Mouse (Mus musculus) kidney, embryonic 16.5 days (tissue): ENCODE measurements around the gene Gmip. TPM values are rescaled to one million over a fixed set of nuclear protein-coding genes. Genes with fewer than 3 reads are reported as not detected.

Source experiments
- ATAC-seq: fragments of 200-750 bp; cut with Nextera tagmentation; 2 replicates; pipeline ENCODE4 v1.8.0; 2017; ENCODE audit warnings: moderate TSS enrichment; ENCODE audit not compliant: low FRiP score, low TSS enrichment
- H3K27ac ChIP-seq: fragments of 300-500 bp; sonication (generic); 2 replicates; pipeline ENCODE4 v1.5.1; 2014; ENCODE audit warnings: low read length
- H3K27me3 ChIP-seq: fragments of 300-500 bp; sonication (generic); 2 replicates; pipeline ENCODE4 v1.6.1; 2014; ENCODE audit warnings: low read length, control low read depth, mixed read lengths; ENCODE audit not compliant: insufficient read depth
- H3K36me3 ChIP-seq: fragments of 300-500 bp; sonication (generic); 2 replicates; pipeline ENCODE4 v1.6.1; 2014; ENCODE audit warnings: low read length, control low read depth, mixed read lengths; ENCODE audit not compliant: insufficient read depth
- H3K4me1 ChIP-seq: fragments of 300-500 bp; sonication (generic); 2 replicates; pipeline ENCODE4 v1.6.1; 2014; ENCODE audit warnings: low read length, control low read depth, mixed read lengths; ENCODE audit not compliant: insufficient read depth
- H3K4me2 ChIP-seq: fragments of 300-500 bp; sonication (generic); replicated peaks from 2 replicates; pipeline ENCODE4 v1.6.1; 2014; ENCODE audit warnings: low read depth, low read length
- H3K4me3 ChIP-seq: fragments of 300-500 bp; sonication (generic); 2 replicates; pipeline ENCODE4 v1.5.1; 2014; ENCODE audit warnings: mild to moderate bottlenecking, low read length
- H3K9ac ChIP-seq: fragments of 300-500 bp; sonication (generic); replicated peaks from 2 replicates; pipeline ENCODE4 v1.6.1; 2014; ENCODE audit warnings: low read length
- H3K9me3 ChIP-seq: fragments of 300-500 bp; sonication (generic); 2 replicates; pipeline ENCODE4 v1.6.1; 2016; ENCODE audit warnings: low read length, control low read depth
- WGBS: fragments of 180-500 bp; shearing (Covaris S2); extraction: QIAGEN DNeasy Blood & Tissue Kit; methylation state at CpG from one replicate; pipeline ENCODE4 v1.1.7; 2014; 5-methylcytosine and 5-hydroxymethylcytosine counted together
- polyA plus RNA-seq: library from polyadenylated mRNA; unstranded; fragments of >200 nt; fragmentation: Nextera tagmentation; extraction: Ambion mirVana; gene quantifications from 2 replicates; pipeline ENCODE4 v1.2.1, GENCODE M21; 2015

Gmip gene
- polyA plus RNA-seq, 1 experiment from 2014 or later: 10.1 TPM

- H3K36me3 ChIP-seq: no peaks in the 10 kb centered on the region
- H3K4me1 ChIP-seq: no peaks in the 10 kb centered on the region
- H3K4me3 ChIP-seq: no peak overlapping the region
- H3K9me3 ChIP-seq: no peaks in the 10 kb centered on the region
- no peak for ATAC-seq
- 48% methylated on average over 3 of the region's 3 CpGs for WGBS
- H3K9ac ChIP-seq: no peak overlapping the region
- H3K27ac ChIP-seq: no peak overlapping the region
- H3K27me3 ChIP-seq: no peaks in the 10 kb centered on the region
- H3K4me2 ChIP-seq: no peak overlapping the region
These were observed 41.4 kb downstream of the Gmip start for GRCm38 (mm10) chr8:69849899-69850298.

- Histone ChIP-seq H3K36me3 (no peaks in the 10 kb centered on the region), H3K27me3 (no peaks in the 10 kb centered on the region), H3K4me2 (no peak overlapping the region), H3K4me3 (no peak overlapping the region), H3K4me1 (no peaks in the 10 kb centered on the region), H3K27ac (no peak overlapping the region), H3K9ac (no peak overlapping the region), H3K9me3 (no peaks in the 10 kb centered on the region)
- WGBS: 80% methylated on average over 7 of the region's 7 CpGs
- ATAC-seq: no peak
These were observed 42.5 kb downstream of the Gmip start for GRCm38 (mm10) chr8:69850926-69851506.

GRCm38 (mm10) chr8:69853869-69854268 lies 45.4 kb downstream of the Gmip start:
- no peaks in the 10 kb centered on the region for H3K27me3 ChIP-seq
- H3K9ac ChIP-seq: no peak overlapping the region
- H3K4me3 ChIP-seq: no peak overlapping the region
- H3K36me3 ChIP-seq: no peaks in the 10 kb centered on the region
- 92% methylated on average over 10 of the region's 10 CpGs for WGBS
- H3K27ac ChIP-seq: no peak overlapping the region
- no peak overlapping the region for H3K4me2 ChIP-seq
- H3K4me1 ChIP-seq: no peaks in the 10 kb centered on the region
- ATAC-seq: no peak
- H3K9me3 ChIP-seq: no peaks in the 10 kb centered on the region

- no peak overlapping the region for H3K4me3 ChIP-seq
- ATAC-seq: no peak
- 64% methylated on average over 4 of the region's 4 CpGs for WGBS
- H3K4me1 ChIP-seq: no peaks in the 10 kb centered on the region
- no peaks in the 10 kb centered on the region for H3K36me3 ChIP-seq
- no peak overlapping the region for H3K27ac ChIP-seq
- no peaks in the 10 kb centered on the region for H3K27me3 ChIP-seq
- H3K4me2 ChIP-seq: no peak overlapping the region
- H3K9me3 ChIP-seq: no peaks in the 10 kb centered on the region
- H3K9ac ChIP-seq: no peak overlapping the region
These were observed 52.3 kb downstream of the Gmip start for GRCm38 (mm10) chr8:69860807-69861206.

GRCm38 (mm10) chr8:69861251-69861650 lies 52.8 kb downstream of the Gmip start:
- no peaks in the 10 kb centered on the region for H3K36me3 ChIP-seq
- no peaks in the 10 kb centered on the region for H3K9me3 ChIP-seq
- 68% methylated on average over 2 of the region's 2 CpGs for WGBS
- no peak overlapping the region for H3K4me2 ChIP-seq
- H3K4me1 ChIP-seq: no peaks in the 10 kb centered on the region
- H3K27me3 ChIP-seq: no peaks in the 10 kb centered on the region
- H3K27ac ChIP-seq: no peak overlapping the region
- no peak overlapping the region for H3K9ac ChIP-seq
- no peak overlapping the region for H3K4me3 ChIP-seq
- no peak for ATAC-seq

- Histone ChIP-seq H3K9ac (no peak overlapping the region), H3K36me3 (no peaks in the 10 kb centered on the region), H3K27me3 (no peaks in the 10 kb centered on the region), H3K4me1 (no peaks in the 10 kb centered on the region), H3K4me3 (no peak overlapping the region), H3K27ac (no peak overlapping the region), H3K9me3 (no peaks in the 10 kb centered on the region), H3K4me2 (no peak overlapping the region)
- no peak for ATAC-seq
- WGBS: 89% methylated on average over 5 of the region's 5 CpGs
These were observed 55.0 kb downstream of the Gmip start for GRCm38 (mm10) chr8:69863387-69864020.

- Histone ChIP-seq H3K9me3 (no peaks in the 10 kb centered on the region), H3K27me3 (no peaks in the 10 kb centered on the region), H3K4me1 (no peaks in the 10 kb centered on the region), H3K4me2 (no peak overlapping the region), H3K27ac (no peak overlapping the region), H3K4me3 (no peak overlapping the region), H3K9ac (no peak overlapping the region), H3K36me3 (no peaks in the 10 kb centered on the region)
- WGBS: 57% methylated on average over 5 of the region's 5 CpGs
- no peak for ATAC-seq
These were observed 55.7 kb downstream of the Gmip start for GRCm38 (mm10) chr8:69864180-69864579.

- no peak overlapping the region for H3K4me3 ChIP-seq
- WGBS: 64% methylated on average over 5 of the region's 5 CpGs
- no peak for ATAC-seq
- no peak overlapping the region for H3K27ac ChIP-seq
- no peak overlapping the region for H3K9ac ChIP-seq
- no peaks in the 10 kb centered on the region for H3K4me1 ChIP-seq
- no peaks in the 10 kb centered on the region for H3K36me3 ChIP-seq
- H3K4me2 ChIP-seq: no peak overlapping the region
- no peaks in the 10 kb centered on the region for H3K9me3 ChIP-seq
- H3K27me3 ChIP-seq: no peaks in the 10 kb centered on the region
These were observed 59.3 kb downstream of the Gmip start for GRCm38 (mm10) chr8:69867696-69868326.

GRCm38 (mm10) chr8:69870003-69870765 lies 61.7 kb downstream of the Gmip start:
- no peak for ATAC-seq
- Histone ChIP-seq H3K27me3 (no peaks in the 10 kb centered on the region), H3K4me1 (no peaks in the 10 kb centered on the region), H3K27ac (no peak overlapping the region), H3K4me2 (no peak overlapping the region), H3K9ac (no peak overlapping the region), H3K4me3 (no peak overlapping the region), H3K36me3 (no peaks in the 10 kb centered on the region), H3K9me3 (no peaks in the 10 kb centered on the region)
- WGBS: 88% methylated on average over 11 of the region's 11 CpGs

GRCm38 (mm10) chr8:69870907-69871306 lies 62.4 kb downstream of the Gmip start:
- Histone ChIP-seq H3K9ac (no peak overlapping the region), H3K4me2 (no peak overlapping the region), H3K9me3 (no peaks in the 10 kb centered on the region), H3K4me1 (no peaks in the 10 kb centered on the region), H3K27ac (no peak overlapping the region), H3K36me3 (no peaks in the 10 kb centered on the region), H3K4me3 (no peak overlapping the region), H3K27me3 (no peaks in the 10 kb centered on the region)
- ATAC-seq: no peak
- 86% methylated on average over 6 of the region's 6 CpGs for WGBS
